10 mouse cellular contexts compared by ENCODE assay signal in the genomic region with DNA sequence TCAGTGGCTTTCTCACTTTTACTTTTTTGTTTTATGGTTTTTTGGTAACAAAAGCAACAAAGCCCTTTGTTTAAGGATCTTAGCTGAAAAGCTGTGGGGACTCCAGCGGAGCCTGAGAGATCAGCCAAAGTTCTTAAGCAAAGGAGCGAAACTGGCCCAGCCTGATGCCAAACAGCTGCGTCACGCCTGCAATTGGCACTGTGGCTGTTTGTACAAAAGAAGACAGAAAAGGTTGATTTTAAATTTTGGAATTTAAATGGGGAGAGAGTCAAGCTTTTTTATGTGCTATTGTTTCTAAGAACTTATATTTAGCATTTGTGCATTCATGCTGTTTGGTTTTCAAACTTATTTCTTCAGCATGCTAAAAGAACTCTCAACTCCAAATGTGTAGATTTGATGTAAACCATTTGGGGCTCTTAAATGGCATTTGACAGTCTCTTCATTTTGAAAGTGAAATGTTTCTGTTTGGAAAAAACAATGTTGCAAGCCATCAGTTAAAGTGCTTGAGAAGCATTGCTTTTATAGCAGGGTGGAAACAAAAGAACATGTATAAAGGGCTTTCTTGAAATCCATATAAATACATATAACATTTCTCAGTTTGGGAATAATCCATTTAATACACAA.
DNase-seq lines count a peak whose midpoint lies in the region; ATAC-seq and TF ChIP-seq lines count a peak whose summit lies in the region.
"Had no signal": no experiment of that assay in that cellular context is flagged by ENCODE, and none has a peak within 500 bp of the region (broad histone marks: within the 10 kb centered on the region; RNA-seq: fewer than 3 reads in every experiment).

No protein-coding gene starts in this region.

- no peak overlapping the region for H3K4me3 ChIP-seq in hindbrain, embryonic 14.5 days (replicated peaks; ENCODE audit: low read length)
- H3K4me3 ChIP-seq in hindbrain, embryonic 11.5 days (ENCODE audit: low read depth, low read length): no peak overlapping the region
- H3K4me3 ChIP-seq in lung, embryonic 14.5 days (ENCODE audit: low read depth, low read length): no peak overlapping the region
- H3K4me3 ChIP-seq: liver, embryonic 12.5 days had no signal

- no peaks in the 10 kb centered on the region for H3K27me3 ChIP-seq in hindbrain, embryonic 14.5 days (ENCODE audit: control insufficient read depth, insufficient read depth, low read length)
- H3K27me3 ChIP-seq in hindbrain, embryonic 11.5 days (ENCODE audit: control insufficient read depth, insufficient read depth, low read length): no peaks in the 10 kb centered on the region
- no peaks in the 10 kb centered on the region for H3K27me3 ChIP-seq in lung, embryonic 14.5 days (ENCODE audit: insufficient read depth, low read length)
- H3K27me3 ChIP-seq: liver, embryonic 12.5 days had no signal

- WGBS in hindbrain, embryonic 14.5 days: 14% methylated on average over 4 of the region's 4 CpGs
- WGBS in hindbrain, embryonic 11.5 days: 23% methylated on average over 4 of the region's 4 CpGs
- 30% methylated on average over 4 of the region's 4 CpGs for WGBS in lung, embryonic 14.5 days

- no peaks in the 10 kb centered on the region for H3K9me3 ChIP-seq in hindbrain, embryonic 14.5 days (ENCODE audit: control insufficient read depth, low read length)
- H3K9me3 ChIP-seq in hindbrain, embryonic 11.5 days (ENCODE audit: control insufficient read depth, low read length): no peaks in the 10 kb centered on the region
- no peaks in the 10 kb centered on the region for H3K9me3 ChIP-seq in lung, embryonic 14.5 days (ENCODE audit: low read depth, low read length)
- H3K9me3 ChIP-seq: liver, embryonic 12.5 days had no signal

- ATAC-seq in hindbrain, embryonic 14.5 days (ENCODE audit: low FRiP score): no peak
- no peak for ATAC-seq in hindbrain, embryonic 11.5 days (ENCODE audit: low FRiP score)
- 0 out of 2 replicates have a peak, but pooled peaks have one; percentile 65 for ATAC-seq in lung, embryonic 14.5 days (ENCODE audit: insufficient read depth)
- ATAC-seq: liver, embryonic 12.5 days had no signal

- no peak for TF ChIP-seq CTCF in lung, embryonic 14.5 days (IDR thresholded peaks at IDR 0.05; ENCODE audit: low read depth)

- no peaks in the 10 kb centered on the region for H3K4me1 ChIP-seq in hindbrain, embryonic 14.5 days (replicated peaks; ENCODE audit: control insufficient read depth, insufficient read depth, low read length)
- no peaks in the 10 kb centered on the region for H3K4me1 ChIP-seq in hindbrain, embryonic 11.5 days (replicated peaks; ENCODE audit: control insufficient read depth, insufficient read depth, low read length)
- H3K4me1 ChIP-seq in lung, embryonic 14.5 days (ENCODE audit: insufficient read depth): 0 out of 2 replicates have a peak, but pooled peaks cover 7% of the 10 kb centered on the region
- H3K4me1 ChIP-seq: liver, embryonic 12.5 days had no signal

- DNase-seq in hindbrain, embryonic 14.5 days (ENCODE audit: low spot score): peak; percentile 57
- DNase-seq in hindbrain, embryonic 11.5 days (ENCODE audit: low spot score): no peak
- DNase-seq in urinary bladder, postnatal 14 days (ENCODE audit: low spot score): peak; percentile 73
- no peak for DNase-seq in urinary bladder, postnatal 10 days (ENCODE audit: low spot score)
- DNase-seq in lung, embryonic 14.5 days: peak; percentile 86
- no peak for DNase-seq in right cerebral cortex, adult 18-20 months
- DNase-seq in right cerebral cortex, postnatal 14 days: no peak
- no peak for DNase-seq in right cerebral cortex, adult 2 months (ENCODE audit: low spot score in 2 of 2)
- DNase-seq: cerebellum, adult 9-11 months had no signal

- no peak overlapping the region for H3K27ac ChIP-seq in hindbrain, embryonic 14.5 days
- H3K27ac ChIP-seq in hindbrain, embryonic 11.5 days (ENCODE audit: low read depth, low read length): no peak overlapping the region
- H3K27ac ChIP-seq in lung, embryonic 14.5 days (ENCODE audit: low read depth): peak overlapping the region; percentile 84
- H3K27ac ChIP-seq: liver, embryonic 12.5 days had no signal

- no peaks in the 10 kb centered on the region for H3K36me3 ChIP-seq in hindbrain, embryonic 14.5 days (replicated peaks; ENCODE audit: control insufficient read depth, insufficient read depth)
- no peaks in the 10 kb centered on the region for H3K36me3 ChIP-seq in hindbrain, embryonic 11.5 days (ENCODE audit: control insufficient read depth, insufficient read depth, low read length)
- no peaks in the 10 kb centered on the region for H3K36me3 ChIP-seq in lung, embryonic 14.5 days (ENCODE audit: insufficient read depth)
- H3K36me3 ChIP-seq: liver, embryonic 12.5 days had no signal

- no peak overlapping the region for H3K9ac ChIP-seq in hindbrain, embryonic 14.5 days
- H3K9ac ChIP-seq in hindbrain, embryonic 11.5 days (ENCODE audit: low read depth, low read length): no peak overlapping the region
- H3K9ac ChIP-seq in lung, embryonic 14.5 days: no peak overlapping the region; the same call in 1 of the 2 replicates
- H3K9ac ChIP-seq: liver, embryonic 12.5 days had no signal

- no peak overlapping the region for H3K4me2 ChIP-seq in hindbrain, embryonic 14.5 days (replicated peaks)
- H3K4me2 ChIP-seq in hindbrain, embryonic 11.5 days (replicated peaks; ENCODE audit: low read depth, low read length): no peak overlapping the region
- H3K4me2 ChIP-seq in lung, embryonic 14.5 days: no peak overlapping the region
- H3K4me2 ChIP-seq: liver, embryonic 12.5 days had no signal

Comparison
In these comparisons a context has a peak if more than half of its experiments do, and no peak if none do; other contexts are left out.
1. DNase-seq: peak in hindbrain, embryonic 14.5 days (single experiment), urinary bladder, postnatal 14 days (single experiment) and lung, embryonic 14.5 days (single experiment); none in hindbrain, embryonic 11.5 days (single experiment), urinary bladder, postnatal 10 days (single experiment), right cerebral cortex, adult 18-20 months (single experiment), right cerebral cortex, postnatal 14 days (single experiment) and right cerebral cortex, adult 2 months (0 of 2).